ENCODE assay signal across 35 mouse cellular contexts in genomic region chr9:58347795-58348194, GRCm38 (mm10). TPM values are rescaled to one million over a fixed set of nuclear protein-coding genes. Genes with fewer than 3 reads are reported as not detected.
DNase-seq lines count a peak whose midpoint lies in the region; ATAC-seq lines count a peak whose summit lies in the region.
"Had no signal": no experiment of that assay in that cellular context is flagged by ENCODE, and none has a peak within 500 bp of the region (broad histone marks: within the 10 kb centered on the region; RNA-seq: fewer than 3 reads in every experiment).

No protein-coding gene starts in this region.

- peak; percentile 30 to 31 for DNase-seq in heart, adult 18-20 months
- DNase-seq in heart, postnatal 10 days, result peak; percentile 46 to 55
- DNase-seq in 3T3-L1 (ENCODE audit: low read depth, low spot score), result peak; percentile 38
- DNase-seq in heart, postnatal 4 days, result peak; percentile 32
- no peak for DNase-seq in embryonic facial prominence, embryonic 10.5 days (ENCODE audit: low spot score)
- DNase-seq: adrenal gland, adult 8-10 months; adrenal gland, postnatal 25 days; cerebellum, adult 11-12 months; cerebellum, adult 9-10 months; cerebellum, postnatal 14 days; forebrain, postnatal 0 days; gastrocnemius, adult 2 months; gastrocnemius, postnatal 14 days; kidney, adult 18-20 months had no signal

- no peak overlapping the region for H3K4me2 ChIP-seq in heart, embryonic 12.5 days
- no peak overlapping the region for H3K4me2 ChIP-seq in heart, embryonic 11.5 days
- H3K4me2 ChIP-seq: embryonic facial prominence, embryonic 12.5 days; embryonic facial prominence, embryonic 15.5 days; heart, embryonic 13.5 days; hindbrain, embryonic 14.5 days had no signal

- H3K27ac ChIP-seq in heart, embryonic 12.5 days (ENCODE audit: poor library complexity, severe bottlenecking), result no peak overlapping the region
- H3K27ac ChIP-seq in heart, embryonic 11.5 days (ENCODE audit: low read depth, low read length), result no peak overlapping the region
- H3K27ac ChIP-seq in embryonic facial prominence, embryonic 10.5 days (replicated peaks), result no peak overlapping the region
- H3K27ac ChIP-seq: embryonic facial prominence, embryonic 12.5 days; embryonic facial prominence, embryonic 15.5 days; gastrocnemius, adult 2 months; heart, embryonic 13.5 days; hindbrain, embryonic 14.5 days; hindbrain, postnatal 0 days had no signal

- WGBS in heart, embryonic 12.5 days, result 80% methylated on average over 6 of the region's 6 CpGs
- WGBS in heart, embryonic 11.5 days (ENCODE audit: insufficient replicate concordance), result 77% methylated on average over 6 of the region's 6 CpGs
- 83% methylated on average over 6 of the region's 6 CpGs for WGBS in embryonic facial prominence, embryonic 10.5 days

- ATAC-seq in heart, embryonic 12.5 days (ENCODE audit: insufficient number of reproducible peaks, low FRiP score), result no peak
- no peak for ATAC-seq in heart, embryonic 11.5 days (replicated peaks; ENCODE audit: insufficient number of reproducible peaks, low FRiP score, low TSS enrichment)
- ATAC-seq: activated CD4-positive, CD25-positive, alpha-beta regulatory T cell, adult 4 months; CD4-positive, CD25-positive, alpha-beta regulatory T cell, adult 4 months; forebrain, embryonic 14.5 days; forebrain, postnatal 0 days; hindbrain, postnatal 0 days; inflammation-experienced regulatory T-cells, adult 6 months; intestine, embryonic 16.5 days had no signal

- no peaks in the 10 kb centered on the region for H3K9me3 ChIP-seq in heart, embryonic 12.5 days (replicated peaks)
- H3K9me3 ChIP-seq in heart, embryonic 11.5 days (replicated peaks; ENCODE audit: control insufficient read depth, low read length), result no peaks in the 10 kb centered on the region
- no peaks in the 10 kb centered on the region for H3K9me3 ChIP-seq in embryonic facial prominence, embryonic 10.5 days
- H3K9me3 ChIP-seq: embryonic facial prominence, embryonic 12.5 days; embryonic facial prominence, embryonic 15.5 days; heart, embryonic 13.5 days had no signal

- no peak overlapping the region for H3K9ac ChIP-seq in heart, embryonic 12.5 days
- H3K9ac ChIP-seq in heart, embryonic 11.5 days (ENCODE audit: low read depth, low read length), result no peak overlapping the region
- H3K9ac ChIP-seq: embryonic facial prominence, embryonic 12.5 days; embryonic facial prominence, embryonic 15.5 days; forebrain, postnatal 0 days; heart, embryonic 13.5 days; hindbrain, embryonic 14.5 days had no signal

- intact Hi-C loops in heart, postnatal 10 days (cut with DNase I), result no loop called here

- H3K4me1 ChIP-seq in heart, embryonic 12.5 days (replicated peaks), result peaks cover 6% of the 10 kb centered on the region
- H3K4me1 ChIP-seq in heart, embryonic 11.5 days (ENCODE audit: control insufficient read depth, insufficient read depth, low read length), result peaks cover 3% of the 10 kb centered on the region; the same call in 1 of the 2 replicates
- H3K4me1 ChIP-seq in embryonic facial prominence, embryonic 10.5 days, result peaks cover 18% of the 10 kb centered on the region
- H3K4me1 ChIP-seq: embryonic facial prominence, embryonic 15.5 days had no signal

- H3K4me3 ChIP-seq in heart, embryonic 12.5 days, result no peak overlapping the region
- H3K4me3 ChIP-seq in heart, embryonic 11.5 days (ENCODE audit: low read depth, low read length), result no peak overlapping the region
- no peak overlapping the region for H3K4me3 ChIP-seq in embryonic facial prominence, embryonic 10.5 days
- H3K4me3 ChIP-seq: embryonic facial prominence, embryonic 12.5 days; embryonic facial prominence, embryonic 15.5 days; gastrocnemius, adult 2 months; heart, embryonic 13.5 days had no signal

- H3K27me3 ChIP-seq in heart, embryonic 12.5 days (replicated peaks), result peaks cover 7% of the 10 kb centered on the region
- peaks cover 3% of the 10 kb centered on the region; the same call in 1 of the 2 replicates for H3K27me3 ChIP-seq in heart, embryonic 11.5 days (ENCODE audit: control insufficient read depth, insufficient read depth, low read length)
- 0 out of 2 replicates have a peak, but pooled peaks cover 11% of the 10 kb centered on the region for H3K27me3 ChIP-seq in embryonic facial prominence, embryonic 10.5 days (replicated peaks; ENCODE audit: low read depth, poor library complexity, severe bottlenecking)
- H3K27me3 ChIP-seq: embryonic facial prominence, embryonic 15.5 days had no signal

- no peaks in the 10 kb centered on the region for H3K36me3 ChIP-seq in heart, embryonic 12.5 days
- no peaks in the 10 kb centered on the region for H3K36me3 ChIP-seq in heart, embryonic 11.5 days (ENCODE audit: control insufficient read depth, insufficient read depth, low read length)
- no peaks in the 10 kb centered on the region for H3K36me3 ChIP-seq in embryonic facial prominence, embryonic 10.5 days (replicated peaks)
- H3K36me3 ChIP-seq: embryonic facial prominence, embryonic 12.5 days; embryonic facial prominence, embryonic 15.5 days; heart, embryonic 13.5 days had no signal

RNA-seq across cellular contexts. Expression of gene Tbc1d21, which starts 22.5 kb away (rescaled TPM):
- total RNA-seq in heart, adult 18-20 months (2021), result not detected
- polyA plus RNA-seq in heart, embryonic 12.5 days (2016; fragmentation: Nextera tagmentation; extraction: Ambion mirVana), result not detected in 2 replicates
- not detected for total RNA-seq in heart, postnatal 10 days (2021)
- not detected in 2 replicates for polyA plus RNA-seq in heart, embryonic 11.5 days (2014; fragmentation: Nextera tagmentation; extraction: Ambion mirVana)
- total RNA-seq in heart, postnatal 4 days (2021), result not detected
- polyA plus RNA-seq in embryonic facial prominence, embryonic 10.5 days (2016; fragmentation: Nextera tagmentation; extraction: Ambion mirVana), result not detected in 2 replicates
- total RNA-seq: adrenal gland, adult 8-10 months; adrenal gland, postnatal 25 days; forebrain, postnatal 0 days; gastrocnemius, adult 2 months; gastrocnemius, postnatal 14 days; gastrocnemius, postnatal 4 days; heart, postnatal 36 days; hindbrain, postnatal 0 days; MEL had no signal
- polyA plus RNA-seq: activated CD4-positive, CD25-positive, alpha-beta regulatory T cell, adult 4 months; brain, embryonic 14.5 days; C2C12; CD4-positive, CD25-positive, alpha-beta regulatory T cell, adult 4 months; embryonic facial prominence, embryonic 12.5 days; embryonic facial prominence, embryonic 15.5 days; forebrain, embryonic 11.5 days; forebrain, embryonic 14.5 days; forebrain, postnatal 0 days; frontal cortex, adult 2 months; heart, embryonic 13.5 days; heart, embryonic 16.5 days; hindbrain, embryonic 11.5 days; hindbrain, embryonic 14.5 days; hindbrain, postnatal 0 days; inflammation-experienced regulatory T-cells, adult 6 months; intestine, embryonic 16.5 days had no signal

RNA-seq across cellular contexts. Expression of gene Loxl1, which starts 34.8 kb away (rescaled TPM):
- 10 to 100 TPM; 18.3 to 20.2 TPM for total RNA-seq in heart, adult 18-20 months (2021)
- polyA plus RNA-seq in heart, embryonic 12.5 days (2016; fragmentation: Nextera tagmentation; extraction: Ambion mirVana), result 57.4 and 62.4 TPM in 2 replicates
- total RNA-seq in heart, postnatal 10 days (2021), result 10 to 100 TPM; 83.7 to 86.7 TPM
- 36.8 and 37.8 TPM in 2 replicates for polyA plus RNA-seq in heart, embryonic 11.5 days (2014; fragmentation: Nextera tagmentation; extraction: Ambion mirVana)
- total RNA-seq in heart, postnatal 4 days (2021), result 10 to 100 TPM; 77.2 to 87.1 TPM
- polyA plus RNA-seq in embryonic facial prominence, embryonic 10.5 days (2016; fragmentation: Nextera tagmentation; extraction: Ambion mirVana), result 7.0 and 11.9 TPM in 2 replicates
- total RNA-seq: MEL had no signal
- polyA plus RNA-seq: activated CD4-positive, CD25-positive, alpha-beta regulatory T cell, adult 4 months; CD4-positive, CD25-positive, alpha-beta regulatory T cell, adult 4 months; inflammation-experienced regulatory T-cells, adult 6 months had no signal
